Mouse (Mus musculus): ENCODE measurements at regions not wholly inside any gene's neighbourhood (a gene's known extent, or its start where the extent isn't known, plus 50 kb on each side); places are given as distances from the start of the nearest gene placed in this dataset.

DNA sequence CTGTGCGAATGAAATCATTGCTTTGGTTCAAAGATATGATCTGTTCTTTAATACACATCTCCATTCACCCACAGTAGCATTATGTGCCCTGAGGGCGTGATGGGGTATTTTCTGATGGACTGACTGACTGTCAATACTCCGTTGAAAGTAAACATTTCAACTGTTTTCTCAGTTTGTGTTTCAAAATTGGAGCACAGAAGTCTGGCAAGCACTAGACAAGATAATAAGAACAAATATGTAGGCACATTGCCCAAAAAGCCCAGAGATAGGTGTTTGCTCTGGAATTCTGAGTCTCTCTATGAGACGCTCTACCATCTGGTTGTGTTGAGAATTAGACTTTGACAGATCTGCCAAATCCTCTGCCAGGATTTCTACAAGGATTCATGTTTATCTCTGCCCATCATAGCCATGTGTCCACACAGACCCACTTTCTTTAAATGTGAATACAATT lies 350.0 kb upstream of the Gm38303 start:
- TF ChIP-seq POLR2A (IDR thresholded peaks at IDR 0.05; ENCODE audit: borderline replicate concordance, extremely low read depth, low read depth, low read length), result no peak
- TF ChIP-seq CTCF (IDR thresholded peaks at IDR 0.05; ENCODE audit: insufficient read depth, low read length), result no peak

Data from lung, adult 2 months (tissue).